Mouse (Mus musculus) kidney, embryonic 16.5 days (tissue): Measurements from ENCODE around the gene Tmed6. TPM values are rescaled to one million over a fixed set of nuclear protein-coding genes. Genes with fewer than 3 reads are reported as not detected.
A peak's percentile ranks its signal among the peaks of the same experiment; 100 is the strongest.

ENCODE experiments used
- ATAC-seq: fragments of 200-750 bp; cut with Nextera tagmentation; 2 replicates; pipeline ENCODE4 v1.8.0; 2017; ENCODE audit warnings: moderate TSS enrichment; ENCODE audit not compliant: low FRiP score, low TSS enrichment
- H3K27ac ChIP-seq: fragments of 300-500 bp; sonication (generic); 2 replicates; pipeline ENCODE4 v1.5.1; 2014; ENCODE audit warnings: low read length
- H3K27me3 ChIP-seq: fragments of 300-500 bp; sonication (generic); 2 replicates; pipeline ENCODE4 v1.6.1; 2014; ENCODE audit warnings: low read length, control low read depth, mixed read lengths; ENCODE audit not compliant: insufficient read depth
- H3K36me3 ChIP-seq: fragments of 300-500 bp; sonication (generic); 2 replicates; pipeline ENCODE4 v1.6.1; 2014; ENCODE audit warnings: low read length, control low read depth, mixed read lengths; ENCODE audit not compliant: insufficient read depth
- H3K4me1 ChIP-seq: fragments of 300-500 bp; sonication (generic); 2 replicates; pipeline ENCODE4 v1.6.1; 2014; ENCODE audit warnings: low read length, control low read depth, mixed read lengths; ENCODE audit not compliant: insufficient read depth
- H3K4me2 ChIP-seq: fragments of 300-500 bp; sonication (generic); replicated peaks from 2 replicates; pipeline ENCODE4 v1.6.1; 2014; ENCODE audit warnings: low read depth, low read length
- H3K4me3 ChIP-seq: fragments of 300-500 bp; sonication (generic); 2 replicates; pipeline ENCODE4 v1.5.1; 2014; ENCODE audit warnings: mild to moderate bottlenecking, low read length
- H3K9ac ChIP-seq: fragments of 300-500 bp; sonication (generic); replicated peaks from 2 replicates; pipeline ENCODE4 v1.6.1; 2014; ENCODE audit warnings: low read length
- H3K9me3 ChIP-seq: fragments of 300-500 bp; sonication (generic); 2 replicates; pipeline ENCODE4 v1.6.1; 2016; ENCODE audit warnings: low read length, control low read depth
- WGBS: fragments of 180-500 bp; shearing (Covaris S2); extraction: QIAGEN DNeasy Blood & Tissue Kit; methylation state at CpG from one replicate; pipeline ENCODE4 v1.1.7; 2014; 5-methylcytosine and 5-hydroxymethylcytosine counted together
- polyA plus RNA-seq: library from polyadenylated mRNA; unstranded; fragments of >200 nt; fragmentation: Nextera tagmentation; extraction: Ambion mirVana; gene quantifications from 2 replicates; pipeline ENCODE4 v1.2.1, GENCODE M21; 2015

Gene Tmed6
- polyA plus RNA-seq, 1 experiment from 2014 or later, result 25.3 TPM

DNA sequence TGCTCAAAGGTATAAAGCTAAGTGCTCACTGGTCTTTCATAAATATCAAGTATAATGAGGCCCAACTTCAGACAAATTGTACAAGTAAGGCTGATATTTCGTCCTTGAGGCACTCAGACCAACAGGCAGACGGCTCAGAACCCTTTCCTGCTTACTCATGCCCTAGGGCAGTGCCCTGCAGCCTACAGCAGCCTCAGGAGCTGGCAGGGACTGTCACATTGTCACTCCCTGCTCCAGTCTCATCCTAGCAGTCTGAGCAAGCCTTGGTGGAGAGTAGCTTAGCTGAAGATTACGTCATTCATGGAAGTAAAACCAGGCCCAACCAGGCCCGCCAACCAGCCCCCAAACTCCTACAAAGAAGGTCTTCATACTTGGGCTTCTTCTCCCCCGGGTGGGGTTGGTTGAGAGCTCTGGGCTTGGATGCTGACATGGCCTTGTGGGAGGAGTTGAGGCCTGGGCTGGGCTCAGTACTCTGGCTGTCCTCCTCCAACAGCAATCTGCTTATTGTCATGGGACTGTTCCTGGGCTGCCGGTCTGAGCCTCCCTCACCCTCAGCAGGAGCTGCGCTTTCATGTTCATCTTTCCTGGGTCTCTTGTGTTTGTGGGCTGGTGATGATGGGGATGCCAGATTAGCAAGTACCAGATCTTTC, 10.9 kb upstream of the Tmed6 start:
- Histone ChIP-seq H3K9me3 (no peaks in the 10 kb centered on the region), H3K4me1 (no peaks in the 10 kb centered on the region), H3K27ac (no peak overlapping the region), H3K4me3 (no peak overlapping the region), H3K9ac (no peak overlapping the region), H3K36me3 (peaks cover 72% of the 10 kb centered on the region), H3K27me3 (no peaks in the 10 kb centered on the region), H3K4me2 (no peak overlapping the region)
- 88% methylated on average over 7 of the region's 7 CpGs for WGBS
- ATAC-seq, result no peak

GRCm38 (mm10) chr8:107074128-107074527, 8.7 kb upstream of the Tmed6 start:
- no peak overlapping the region for H3K27ac ChIP-seq
- H3K4me1 ChIP-seq, result no peaks in the 10 kb centered on the region
- no peak overlapping the region for H3K4me3 ChIP-seq
- 92% methylated on average over 1 of the region's 1 CpGs for WGBS
- no peaks in the 10 kb centered on the region for H3K27me3 ChIP-seq
- H3K9ac ChIP-seq, result no peak overlapping the region
- H3K9me3 ChIP-seq, result no peaks in the 10 kb centered on the region
- no peak overlapping the region for H3K4me2 ChIP-seq
- ATAC-seq, result no peak
- H3K36me3 ChIP-seq, result peaks cover 70% of the 10 kb centered on the region

DNA sequence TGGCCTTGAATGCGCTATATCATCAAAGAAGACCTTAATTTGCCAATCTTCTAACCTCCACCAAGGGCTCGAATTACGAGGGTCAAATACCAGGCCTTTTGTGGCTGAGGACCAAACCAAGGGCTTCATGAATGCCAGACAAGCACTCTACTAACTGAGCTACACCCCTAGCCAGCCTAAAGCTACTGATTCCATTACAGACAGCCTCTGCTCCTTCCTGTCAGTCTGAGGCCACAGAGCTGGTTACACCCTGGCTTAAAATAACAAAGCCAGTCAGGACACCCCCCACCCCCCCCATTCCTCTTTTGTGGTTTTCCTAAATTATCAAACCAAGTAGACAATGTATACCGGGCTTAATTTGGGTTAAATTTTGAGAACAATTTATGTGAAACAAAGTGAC, 8.3 kb upstream of the Tmed6 start:
- Histone ChIP-seq H3K4me1 (no peaks in the 10 kb centered on the region), H3K36me3 (peaks cover 65% of the 10 kb centered on the region), H3K9me3 (no peaks in the 10 kb centered on the region), H3K27me3 (no peaks in the 10 kb centered on the region), H3K27ac (no peak overlapping the region), H3K9ac (no peak overlapping the region), H3K4me2 (no peak overlapping the region), H3K4me3 (no peak overlapping the region)
- ATAC-seq, result no peak
- WGBS, result 84% methylated on average over 4 of the region's 4 CpGs

DNA sequence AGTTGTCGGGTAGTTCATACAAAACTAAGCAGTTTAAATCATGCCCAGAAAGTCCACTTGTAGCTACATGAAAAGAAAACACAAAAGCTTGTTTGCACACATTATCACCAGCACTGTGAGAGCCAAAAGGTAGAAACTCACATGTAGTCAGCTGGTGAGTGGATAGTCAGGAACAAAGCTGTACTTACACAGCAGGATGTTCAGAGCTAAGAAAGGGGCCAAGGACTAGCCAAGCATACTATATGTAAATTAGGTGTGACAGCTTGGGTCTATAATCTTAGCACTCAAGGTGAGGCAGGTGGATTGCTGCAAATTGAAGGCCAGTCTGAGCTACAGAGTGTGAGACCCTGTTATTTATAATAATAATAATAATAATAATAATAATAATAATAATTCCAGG, 2.8 kb downstream of the Tmed6 start:
- Histone ChIP-seq H3K27ac (no peak overlapping the region), H3K4me1 (peaks cover 13% of the 10 kb centered on the region), H3K4me3 (no peak overlapping the region), H3K9me3 (no peaks in the 10 kb centered on the region), H3K9ac (no peak overlapping the region), H3K27me3 (no peaks in the 10 kb centered on the region), H3K4me2 (no peak overlapping the region), H3K36me3 (peaks cover 20% of the 10 kb centered on the region)
- no peak for ATAC-seq
- 95% methylated on average over 1 of the region's 1 CpGs for WGBS

DNA sequence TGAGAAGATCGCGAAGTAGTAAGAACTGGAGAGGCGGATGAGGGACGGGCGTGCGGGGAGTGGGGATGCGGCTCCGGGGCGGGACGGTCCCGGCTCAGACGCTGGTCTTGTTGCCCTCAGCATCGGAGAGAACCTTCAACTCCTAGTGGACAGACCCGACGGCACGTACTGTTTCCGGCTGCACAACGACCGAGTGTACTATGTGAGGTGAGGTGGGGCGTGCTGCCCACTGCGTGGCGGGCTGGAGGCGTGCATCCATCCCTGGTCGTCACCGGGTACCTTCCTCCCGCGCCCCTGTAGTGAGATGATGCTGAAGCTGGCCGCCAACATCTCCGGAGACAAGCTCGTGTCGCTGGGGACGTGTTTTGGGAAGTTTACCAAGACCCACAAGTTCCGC, 8.5 kb downstream of the Tmed6 start:
- peaks cover 47% of the 10 kb centered on the region for H3K36me3 ChIP-seq
- peak overlapping the region; percentile 99 for H3K4me3 ChIP-seq
- H3K27ac ChIP-seq, result peak overlapping the region; percentile 41
- H3K27me3 ChIP-seq, result no peaks in the 10 kb centered on the region
- H3K9ac ChIP-seq, result peak overlapping the region; percentile 93
- peaks cover 23% of the 10 kb centered on the region for H3K4me1 ChIP-seq
- peak overlapping the region; percentile 79 for H3K4me2 ChIP-seq
- ATAC-seq, result peak; percentile 80
- under 1% methylated on average over 33 of the region's 33 CpGs for WGBS
- H3K9me3 ChIP-seq, result 0 out of 2 replicates have a peak, but pooled peaks cover under 1% of the 10 kb centered on the region

GRCm38 (mm10) chr8:107056076-107056972, 9.1 kb downstream of the Tmed6 start, which contains the start of the genes Cog8 and Nip7:
Cog8 (minus strand) TSS chr8:107056689.
Nip7 (plus strand) TSS chr8:107056877.
- H3K27me3 ChIP-seq, result no peaks in the 10 kb centered on the region
- ATAC-seq, result peak; percentile 93
- peak within 1 kb of the TSS; percentile 99 for H3K4me3 ChIP-seq
- H3K36me3 ChIP-seq, result peaks cover 54% of the 10 kb centered on the region
- under 1% methylated on average over 88 of the region's 88 CpGs for WGBS
- peaks cover 3% of the 10 kb centered on the region; the same call in 1 of the 2 replicates for H3K9me3 ChIP-seq
- peak within 1 kb of the TSS; percentile 90 for H3K4me2 ChIP-seq
- peak within 1 kb of the TSS; percentile 80 for H3K27ac ChIP-seq
- H3K4me1 ChIP-seq, result peaks cover 23% of the 10 kb centered on the region
- peak within 1 kb of the TSS; percentile 93 for H3K9ac ChIP-seq

- WGBS, result 90% methylated on average over 8 of the region's 8 CpGs
These were observed 13.4 kb downstream of the Tmed6 start for GRCm38 (mm10) chr8:107052046-107052445.

GRCm38 (mm10) chr8:107049480-107049879, 16.0 kb downstream of the Tmed6 start:
- Histone ChIP-seq H3K27ac (no peak overlapping the region), H3K4me2 (peak overlapping the region; percentile 85; the same call in 1 of the 2 replicates), H3K4me1 (peaks cover 6% of the 10 kb centered on the region), H3K27me3 (no peaks in the 10 kb centered on the region), H3K9ac (no peak overlapping the region), H3K36me3 (peaks cover 72% of the 10 kb centered on the region), H3K9me3 (peaks cover 3% of the 10 kb centered on the region; the same call in 1 of the 2 replicates), H3K4me3 (peak overlapping the region; percentile 86; the same call in 1 of the 2 replicates)
- WGBS, result 90% methylated on average over 4 of the region's 4 CpGs
- ATAC-seq, result no peak

More at GRCm38 (mm10) chr8:107052046-107052445, 13.4 kb downstream of the Tmed6 start:
- Histone ChIP-seq H3K4me2 (no peak overlapping the region), H3K36me3 (peaks cover 51% of the 10 kb centered on the region), H3K9ac (no peak overlapping the region), H3K9me3 (peaks cover 3% of the 10 kb centered on the region; the same call in 1 of the 2 replicates), H3K27ac (no peak overlapping the region), H3K4me3 (no peak overlapping the region), H3K4me1 (peaks cover 19% of the 10 kb centered on the region), H3K27me3 (no peaks in the 10 kb centered on the region)
- no peak for ATAC-seq

DNA sequence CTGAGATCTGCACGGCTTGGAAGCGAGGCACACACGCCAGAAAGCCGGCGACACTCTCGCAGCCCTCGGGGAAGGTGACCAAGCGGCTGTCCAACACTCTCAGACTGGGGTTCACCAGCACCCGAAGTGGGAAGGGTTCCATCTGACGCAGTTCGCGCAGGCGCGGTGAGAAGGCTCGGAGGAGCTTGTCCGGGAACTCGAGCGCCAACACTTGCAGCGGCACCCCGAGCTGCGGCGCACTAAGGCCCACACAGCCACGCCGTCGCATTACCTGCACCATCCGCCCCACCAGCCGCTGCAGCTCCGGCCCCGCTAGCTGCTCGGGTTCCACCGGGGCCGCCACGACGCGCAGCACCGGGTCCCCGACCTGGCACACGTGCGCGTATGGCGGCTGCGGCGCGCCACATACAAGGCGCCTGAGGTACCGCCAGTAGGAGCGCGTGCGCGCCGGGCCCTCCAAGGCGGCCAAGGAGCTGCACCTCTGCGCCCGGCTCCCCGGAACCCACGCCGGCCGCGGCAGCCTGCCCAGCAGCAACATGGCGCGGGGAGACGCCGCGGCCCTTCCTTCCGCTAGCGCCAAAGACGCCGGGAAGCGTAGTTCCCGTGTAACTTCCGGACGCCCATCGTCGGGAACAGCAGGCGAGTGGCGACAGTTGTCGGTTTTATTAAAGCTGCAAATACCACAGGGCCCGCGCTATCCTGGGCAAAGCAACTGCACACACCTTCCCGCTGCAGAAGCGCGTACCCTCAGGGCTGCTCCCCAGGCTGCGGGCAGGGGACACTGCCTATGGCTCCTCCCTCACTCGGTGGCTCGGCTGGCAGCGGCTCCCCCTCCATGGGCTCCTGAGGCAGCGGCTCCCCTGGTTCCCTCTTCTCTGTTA, 17.1 kb downstream of the Tmed6 start, which contains the start of gene Pdf:
TSS of gene Pdf (minus strand) at position 554 of the 881 bp plus-strand sequence.
- Histone ChIP-seq H3K27me3 (no peaks in the 10 kb centered on the region), H3K9me3 (peaks cover 3% of the 10 kb centered on the region; the same call in 1 of the 2 replicates), H3K36me3 (peaks cover 73% of the 10 kb centered on the region), H3K27ac (peak within 1 kb of the TSS; percentile 93), H3K4me2 (peak within 1 kb of the TSS; percentile 85), H3K4me1 (peaks cover 6% of the 10 kb centered on the region), H3K9ac (peak within 1 kb of the TSS; percentile 89), H3K4me3 (peak within 1 kb of the TSS; percentile 86)
- peak; percentile 87 for ATAC-seq
- WGBS, result under 1% methylated on average over 85 of the region's 87 CpGs
